Mouse (Mus musculus): ENCODE data around the gene Hmces.

- TF ChIP-seq CTCF (IDR thresholded peaks at IDR 0.05; ENCODE audit: control insufficient read depth, insufficient read depth, insufficient replicate concordance, low read depth, low read length) (no peak), POLR2A (IDR thresholded peaks at IDR 0.05; ENCODE audit: control insufficient read depth, low read depth, low read length) (no peak)
These were observed 46.5 kb upstream of the Hmces start for GRCm38 (mm10) chr6:87867256-87867655.

Data from testis, adult 2 months (tissue).